Mouse (Mus musculus) heart, adult 2 months (tissue): Measurements from ENCODE around the gene Lsm4. TPM values are rescaled to one million over a fixed set of nuclear protein-coding genes. Genes with fewer than 3 reads are reported as not detected.

Experiments
- DNase-seq, 2 experiments: peaks; one replicate each; pipeline ENCODE4 v3.0.0; 2021
- H3K27ac ChIP-seq: fragments of 200-600 bp; 2 replicates; pipeline ENCODE4 v1.8.1; 2022
- H3K27me3 ChIP-seq: fragments of 200-500 bp; 2 replicates; pipeline ENCODE4 v1.6.1; 2012; ENCODE audit warnings: mild to moderate bottlenecking, low read length, inconsistent platforms, mixed read lengths; ENCODE audit not compliant: control insufficient read depth, insufficient read depth
- H3K36me3 ChIP-seq: fragments of 200-500 bp; 2 replicates; pipeline ENCODE4 v1.6.1; 2012; ENCODE audit warnings: low read length, inconsistent platforms; ENCODE audit not compliant: control insufficient read depth, insufficient read depth
- H3K4me1 ChIP-seq: fragments of 200-500 bp; 2 replicates; pipeline ENCODE4 v1.6.1; 2011; ENCODE audit warnings: low read length; ENCODE audit not compliant: control insufficient read depth, insufficient read depth
- H3K4me3 ChIP-seq: fragments of 200-600 bp; 2 replicates; pipeline ENCODE4 v1.8.1; 2022
- H3K79me2 ChIP-seq: fragments of 200-500 bp; replicated peaks from 2 replicates; pipeline ENCODE4 v1.6.1; 2012; ENCODE audit warnings: mild to moderate bottlenecking, inconsistent platforms, low read length, moderate library complexity, mixed read lengths; ENCODE audit not compliant: control insufficient read depth, insufficient read depth
- H3K9ac ChIP-seq: fragments of 200-500 bp; 2 replicates; pipeline ENCODE4 v1.6.1; 2012; ENCODE audit warnings: low read depth, mild to moderate bottlenecking, control low read depth, inconsistent platforms, low read length, mixed read lengths
- CTCF ChIP-seq: fragments of 200-600 bp; IDR thresholded peaks from 2 replicates; pipeline ENCODE4 v1.8.1; 2022; ENCODE audit warnings: antibody characterized with exemption, mild to moderate bottlenecking, moderate library complexity
- EP300 ChIP-seq: fragments of 200-500 bp; IDR thresholded peaks from 2 replicates; pipeline ENCODE4 v1.6.1; 2011; ENCODE audit warnings: low read depth, low read length, control low read depth; ENCODE audit not compliant: insufficient read depth
- POLR2A ChIP-seq: fragments of 200-500 bp; IDR thresholded peaks from 2 replicates; pipeline ENCODE4 v1.6.1; 2011; ENCODE audit warnings: mild to moderate bottlenecking, low read depth, low read length, control low read depth; ENCODE audit not compliant: insufficient read depth
- WGBS: fragments of 180-500 bp; shearing (Covaris S2); methylation state at CpG from one replicate; pipeline ENCODE4 v1.1.7; 2018; 5-methylcytosine and 5-hydroxymethylcytosine counted together
- intact Hi-C: fragments of 180-260 bp; cut with DNase I; formaldehyde crosslinking; loops from one replicate; pipeline ENCODE4 v1.15.1; 2025
- polyA plus RNA-seq: library from polyadenylated mRNA; depleted of rRNA; stranded (reverse); fragments of >200 nt; gene quantifications from 2 replicates; pipeline ENCODE4 v1.2.3, GENCODE M21; 2012
- total RNA-seq, 2 experiments: library from RNA; stranded (reverse); gene quantifications; 2 replicates each; pipeline ENCODE4 v1.2.3; 2021

The Lsm4 gene
- total and polyA plus RNA-seq, 3 experiments, result 56.9 to 68.3 (median 64.2) TPM

DNA sequence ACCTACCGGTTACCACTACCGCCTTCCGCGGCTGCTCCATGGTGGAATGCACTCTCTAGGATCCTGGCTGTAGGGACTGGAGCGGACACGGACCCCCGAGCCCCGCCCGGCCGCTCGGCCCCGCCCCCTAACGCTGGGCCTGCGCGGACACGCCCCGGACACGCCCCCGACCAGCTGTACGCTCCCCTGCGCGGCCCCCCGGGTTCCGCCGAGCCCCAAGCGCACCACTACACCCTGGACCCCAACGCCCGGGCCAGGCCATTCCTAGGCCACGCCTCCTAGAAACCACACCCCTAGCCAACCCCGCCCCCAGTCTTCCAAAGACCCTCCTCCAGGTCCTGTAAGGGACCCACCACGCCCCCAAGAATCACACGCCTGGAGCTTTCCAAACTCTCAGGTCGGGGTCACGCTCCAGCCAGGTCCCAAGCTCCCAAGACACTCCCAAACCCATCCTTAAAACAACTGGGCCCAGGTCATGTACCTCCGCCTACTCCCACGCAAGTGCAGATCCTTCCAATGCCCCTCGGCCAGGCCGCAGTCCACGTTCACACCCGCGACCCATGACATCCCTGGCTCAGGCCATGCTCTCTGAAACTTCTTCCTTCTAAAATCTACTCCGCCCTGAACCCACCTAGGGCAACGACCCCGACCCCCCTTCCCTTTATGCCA is 13.3 kb upstream of the Lsm4 start:
- intact Hi-C loops, result no loop called here
- Histone ChIP-seq H3K79me2 (no peaks in the 10 kb centered on the region), H3K4me1 (peaks cover 6% of the 10 kb centered on the region), H3K36me3 (no peaks in the 10 kb centered on the region), H3K4me3 (peak overlapping the region; percentile 81), H3K9ac (peak overlapping the region; percentile 88), H3K27me3 (no peaks in the 10 kb centered on the region), H3K27ac (peak overlapping the region; percentile 81)
- peak; percentile 91 to 92 for DNase-seq
- TF ChIP-seq EP300, result peak; percentile 37; the same call in 1 of the 2 replicates
- TF ChIP-seq CTCF, result no peak
- TF ChIP-seq POLR2A, result peak; percentile 83; the same call in 1 of the 2 replicates
- 2% methylated on average over 44 of the region's 44 CpGs for WGBS

DNA sequence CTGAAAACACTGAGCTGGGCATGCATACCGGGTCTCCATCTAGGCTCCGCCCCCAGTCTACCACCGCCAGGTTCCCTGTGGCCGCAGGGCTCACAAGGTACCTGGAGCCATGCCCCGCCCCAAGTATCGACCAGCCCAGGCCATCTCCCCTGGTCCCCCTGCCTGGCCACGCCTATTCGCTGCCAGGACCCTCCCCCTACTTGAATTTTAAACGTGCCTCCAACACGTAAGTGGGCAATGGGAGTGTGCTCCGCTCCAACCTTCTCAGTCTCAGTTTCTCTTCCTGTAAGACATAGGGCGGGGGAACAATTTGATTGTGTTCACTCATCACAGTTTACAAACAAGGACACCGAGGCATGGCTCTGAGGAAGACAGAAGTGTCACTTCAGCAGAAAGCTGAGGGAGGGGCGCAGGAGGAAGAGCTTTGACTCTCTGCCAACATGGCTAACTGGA is 12.7 kb upstream of the Lsm4 start, which contains the start of gene Pgpep1:
Gene Pgpep1 (minus strand): TSS at position 116 of the 453 bp plus-strand sequence.
- Histone ChIP-seq H3K27me3 (no peaks in the 10 kb centered on the region), H3K79me2 (no peaks in the 10 kb centered on the region), H3K4me1 (peaks cover 6% of the 10 kb centered on the region), H3K27ac (peak within 1 kb of the TSS; percentile 81), H3K36me3 (no peaks in the 10 kb centered on the region), H3K4me3 (peak within 1 kb of the TSS; percentile 81), H3K9ac (peak within 1 kb of the TSS; percentile 88)
- 11% methylated on average over 14 of the region's 14 CpGs for WGBS
- DNase-seq, result no peak
- TF ChIP-seq POLR2A (no peak), EP300 (no peak), CTCF (no peak)
- intact Hi-C loops, result no loop called here

DNA sequence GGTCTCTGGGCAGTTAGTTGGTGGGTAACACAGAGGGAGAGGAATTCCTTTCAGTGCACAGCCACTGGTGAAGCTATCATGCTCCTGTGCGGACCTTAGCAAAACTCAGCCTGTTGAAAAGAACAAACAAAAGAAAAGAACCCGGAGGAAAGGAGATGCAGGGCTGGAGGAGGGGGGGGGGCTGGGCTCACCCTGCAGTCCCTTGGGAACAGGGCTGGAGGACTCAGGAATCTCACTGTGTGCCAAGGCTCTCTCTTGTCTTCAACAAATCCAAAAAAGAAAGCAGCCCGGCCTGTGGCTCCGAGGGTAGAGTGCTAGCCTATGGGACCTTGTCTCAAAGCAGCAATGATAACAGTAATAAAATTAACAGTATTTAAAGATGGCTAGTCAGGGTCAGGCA is 9.4 kb upstream of the Lsm4 start:
- DNase-seq, result no peak
- intact Hi-C loops, result no loop called here
- no peaks in the 10 kb centered on the region for H3K36me3 ChIP-seq
- TF ChIP-seq CTCF (no peak), EP300 (no peak), POLR2A (no peak)
- no peak overlapping the region for H3K9ac ChIP-seq
- H3K27ac ChIP-seq, result no peak overlapping the region
- 31% methylated on average over 4 of the region's 4 CpGs for WGBS
- H3K4me1 ChIP-seq, result peaks cover 2% of the 10 kb centered on the region
- H3K4me3 ChIP-seq, result no peak overlapping the region
- H3K79me2 ChIP-seq, result no peaks in the 10 kb centered on the region
- no peaks in the 10 kb centered on the region for H3K27me3 ChIP-seq

DNA sequence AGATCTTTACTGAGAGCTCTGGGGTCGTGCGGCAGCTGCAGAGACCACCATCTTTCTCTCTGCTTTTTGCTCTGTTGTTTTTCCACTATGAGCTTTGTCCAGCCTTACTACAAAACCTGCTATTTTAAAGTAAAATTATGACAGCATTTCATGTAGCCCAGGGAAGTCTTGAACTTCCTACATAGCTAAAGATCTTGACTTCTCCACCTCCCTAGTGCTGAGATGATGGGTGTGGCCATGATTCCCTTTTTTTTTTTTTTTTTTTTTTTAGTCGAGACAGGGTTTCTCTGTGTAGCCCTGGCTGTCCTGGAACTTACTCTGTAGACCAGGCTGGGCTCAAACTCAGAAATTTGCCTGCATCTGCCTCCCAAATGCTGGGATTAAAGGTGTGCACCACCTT is 8.4 kb upstream of the Lsm4 start:
- TF ChIP-seq CTCF, result no peak
- no peak for TF ChIP-seq EP300
- no peak for TF ChIP-seq POLR2A

DNA sequence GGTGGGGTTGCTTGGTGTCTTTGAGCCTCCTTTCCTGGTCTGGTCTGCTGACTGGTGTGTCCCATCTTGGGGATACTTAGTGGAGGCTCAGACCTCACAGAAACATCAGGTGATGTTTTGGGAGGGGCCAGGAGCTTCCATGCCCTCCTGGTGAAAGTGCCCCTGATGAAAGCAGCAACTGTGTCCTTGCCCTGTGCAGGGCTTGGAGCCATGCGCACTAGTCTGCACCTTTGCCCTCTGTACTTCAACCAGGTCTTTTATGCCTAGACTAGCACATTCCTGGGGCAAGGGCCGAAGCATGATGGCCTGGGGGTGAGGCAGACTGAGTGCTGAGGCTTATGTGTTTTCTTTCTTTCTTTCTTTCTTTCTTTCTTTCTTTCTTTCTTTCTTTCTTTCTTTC is 7.4 kb upstream of the Lsm4 start:
- no peak for DNase-seq
- no peak overlapping the region for H3K9ac ChIP-seq
- no peaks in the 10 kb centered on the region for H3K36me3 ChIP-seq
- WGBS, result 98% methylated on average over 2 of the region's 2 CpGs
- H3K27ac ChIP-seq, result no peak overlapping the region
- H3K4me1 ChIP-seq, result no peaks in the 10 kb centered on the region; the same call in 1 of the 2 replicates
- H3K79me2 ChIP-seq, result no peaks in the 10 kb centered on the region
- no peaks in the 10 kb centered on the region for H3K27me3 ChIP-seq
- TF ChIP-seq CTCF, result no peak
- no peak for TF ChIP-seq POLR2A
- TF ChIP-seq EP300, result no peak
- intact Hi-C loops, result no loop called here
- H3K4me3 ChIP-seq, result no peak overlapping the region

More for the DNA sequence above, 8.4 kb upstream of the Lsm4 start:
- Histone ChIP-seq H3K9ac (no peak overlapping the region), H3K79me2 (no peaks in the 10 kb centered on the region), H3K36me3 (no peaks in the 10 kb centered on the region), H3K27me3 (no peaks in the 10 kb centered on the region), H3K4me3 (no peak overlapping the region), H3K27ac (no peak overlapping the region), H3K4me1 (no peaks in the 10 kb centered on the region; the same call in 1 of the 2 replicates)
- intact Hi-C loops, result no loop called here
- 75% methylated on average over 3 of the region's 3 CpGs for whole genome bisulfite sequencing
- DNase-seq, result no peak

DNA sequence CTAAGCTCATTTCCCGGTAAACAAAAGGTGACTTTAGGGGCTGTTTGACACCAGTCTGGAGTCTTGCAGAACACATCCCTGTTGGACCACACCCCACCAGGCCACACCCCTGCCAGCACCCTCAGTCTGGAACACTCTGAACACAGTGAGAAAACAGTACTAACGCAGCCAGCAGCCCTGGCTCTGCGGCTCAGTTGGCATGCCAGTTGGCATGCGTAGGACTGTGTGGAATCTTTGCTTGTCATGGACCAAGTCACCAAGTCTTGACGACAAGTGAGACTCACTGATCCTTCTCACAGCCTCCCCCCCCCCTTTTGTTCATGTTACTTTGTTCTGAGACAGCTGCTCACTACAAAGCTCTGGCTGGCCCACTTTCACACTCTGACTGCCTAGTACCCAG is 6.0 kb upstream of the Lsm4 start:
- peak overlapping the region; percentile 48 for H3K27ac ChIP-seq
- peak; percentile 63 to 82 for DNase-seq
- no peaks in the 10 kb centered on the region for H3K27me3 ChIP-seq
- H3K36me3 ChIP-seq, result no peaks in the 10 kb centered on the region
- intact Hi-C loops, result no loop called here
- H3K4me3 ChIP-seq, result no peak overlapping the region
- no peak overlapping the region for H3K9ac ChIP-seq
- 36% methylated on average over 5 of the region's 5 CpGs for whole genome bisulfite sequencing
- peak; percentile 61; the same call in 1 of the 2 replicates for TF ChIP-seq EP300
- TF ChIP-seq POLR2A, result no peak
- TF ChIP-seq CTCF, result no peak
- H3K4me1 ChIP-seq, result no peaks in the 10 kb centered on the region; the same call in 1 of the 2 replicates
- no peaks in the 10 kb centered on the region for H3K79me2 ChIP-seq
